Mouse (Mus musculus) lung, embryonic 16.5 days (tissue): Measurements from ENCODE around the gene Ss18l1. TPM values are rescaled to one million over a fixed set of nuclear protein-coding genes. Genes with fewer than 3 reads are reported as not detected.

Experiments used
- ATAC-seq: fragments of 200-750 bp; cut with Nextera tagmentation; 2 replicates; pipeline ENCODE4 v1.8.0; 2017; ENCODE audit warnings: low read depth, mild to moderate bottlenecking, moderate library complexity
- H3K27ac ChIP-seq: fragments of 300-500 bp; sonication (generic); 2 replicates; pipeline ENCODE4 v1.5.1; 2014; ENCODE audit warnings: mild to moderate bottlenecking, control low read depth, low read length
- H3K27me3 ChIP-seq: fragments of 300-500 bp; sonication (generic); 2 replicates; pipeline ENCODE4 v1.6.1; 2014; ENCODE audit warnings: low read depth, low read length, mixed read lengths; ENCODE audit not compliant: control insufficient read depth, insufficient read depth
- H3K36me3 ChIP-seq: fragments of 300-500 bp; sonication (generic); 2 replicates; pipeline ENCODE4 v1.6.1; 2014; ENCODE audit warnings: low read length; ENCODE audit not compliant: control insufficient read depth, insufficient read depth
- H3K4me1 ChIP-seq: fragments of 300-500 bp; sonication (generic); replicated peaks from 2 replicates; pipeline ENCODE4 v1.6.1; 2014; ENCODE audit warnings: low read length, mixed read lengths; ENCODE audit not compliant: control insufficient read depth, insufficient read depth
- H3K4me2 ChIP-seq: fragments of 300-500 bp; sonication (generic); 2 replicates; pipeline ENCODE4 v1.6.1; 2014; ENCODE audit warnings: low read depth, low read length, control low read depth
- H3K4me3 ChIP-seq: fragments of 300-500 bp; sonication (generic); 2 replicates; pipeline ENCODE4 v1.5.1; 2014; ENCODE audit warnings: mild to moderate bottlenecking, low read length, control low read depth
- H3K9ac ChIP-seq: fragments of 300-500 bp; sonication (generic); 2 replicates; pipeline ENCODE4 v1.6.1; 2014; ENCODE audit warnings: low read length, control low read depth
- H3K9me3 ChIP-seq: fragments of 300-500 bp; sonication (generic); 2 replicates; pipeline ENCODE4 v1.6.1; 2016; ENCODE audit warnings: low read length; ENCODE audit not compliant: control insufficient read depth
- WGBS: fragments of 180-500 bp; shearing (Covaris S2); extraction: QIAGEN DNeasy Blood & Tissue Kit; methylation state at CpG from one replicate; pipeline ENCODE4 v1.1.7; 2014; 5-methylcytosine and 5-hydroxymethylcytosine counted together
- polyA plus RNA-seq: library from polyadenylated mRNA; unstranded; fragments of >200 nt; fragmentation: Nextera tagmentation; extraction: Ambion mirVana; gene quantifications from 2 replicates; pipeline ENCODE4 v1.2.1, GENCODE M21; 2015

Ss18l1 gene
- polyA plus RNA-seq, 1 experiment from 2014 or later: 4.0 TPM

DNA sequence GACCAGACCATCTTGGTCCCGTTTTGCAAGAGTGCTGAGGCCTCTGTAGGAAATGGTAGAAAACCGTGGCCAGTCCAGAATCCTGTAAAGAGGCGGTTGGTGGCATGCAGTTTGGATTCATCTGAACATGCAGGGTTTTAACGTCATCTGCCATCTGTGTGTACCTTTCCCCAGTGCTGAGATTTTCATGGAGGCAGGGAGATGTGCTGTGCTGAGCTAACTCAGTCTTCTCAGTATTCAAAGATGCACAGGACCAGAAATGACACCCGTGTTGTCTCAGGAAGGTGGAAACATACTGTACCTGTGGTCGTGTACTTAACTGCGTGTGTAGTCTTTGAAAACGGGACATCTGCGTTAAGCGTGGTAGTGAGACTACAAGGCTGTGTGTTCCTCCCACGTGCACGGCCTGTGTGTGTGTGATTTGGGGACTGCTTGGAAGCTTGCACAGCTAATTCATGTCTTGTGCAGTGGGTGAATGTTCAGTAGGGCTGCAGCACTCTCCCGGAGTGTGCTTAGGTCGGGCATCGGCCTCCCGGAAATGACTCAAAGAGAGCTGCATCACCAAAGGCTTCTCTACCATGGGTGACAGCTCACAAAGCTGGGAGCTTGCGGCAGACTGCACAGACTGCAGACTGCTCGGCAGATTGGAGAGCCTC lies 5.8 kb downstream of the Ss18l1 start:
- H3K9ac ChIP-seq: no peak overlapping the region
- peaks cover 9% of the 10 kb centered on the region for H3K4me1 ChIP-seq
- no peaks in the 10 kb centered on the region for H3K27me3 ChIP-seq
- H3K4me3 ChIP-seq: no peak overlapping the region
- no peaks in the 10 kb centered on the region for H3K36me3 ChIP-seq
- H3K4me2 ChIP-seq: no peak overlapping the region
- no peak for ATAC-seq
- H3K27ac ChIP-seq: no peak overlapping the region
- 88% methylated on average over 18 of the region's 18 CpGs for WGBS
- no peaks in the 10 kb centered on the region for H3K9me3 ChIP-seq

DNA sequence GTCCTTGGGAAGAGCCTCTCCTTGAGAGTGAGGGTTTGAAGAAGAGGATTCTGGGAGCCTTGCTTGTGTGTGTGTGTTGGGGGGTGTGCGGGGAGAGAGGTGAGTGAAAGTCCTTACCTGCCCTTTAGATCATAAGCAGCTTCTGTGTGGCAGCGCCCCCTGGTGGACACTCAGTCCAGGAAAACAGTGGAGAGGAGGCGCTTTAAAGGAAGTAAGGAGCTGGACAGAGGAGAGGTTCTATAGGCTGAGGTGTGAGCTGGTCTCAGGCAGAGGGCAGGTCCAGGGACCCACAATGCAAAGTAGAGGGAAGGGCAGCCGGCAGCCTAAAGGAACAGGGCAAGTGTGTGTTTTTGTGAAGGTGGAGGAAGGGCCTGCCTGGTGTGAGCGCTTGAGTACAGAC lies 8.7 kb downstream of the Ss18l1 start:
- WGBS: 21% methylated on average over 5 of the region's 5 CpGs
- no peaks in the 10 kb centered on the region for H3K4me1 ChIP-seq
- no peaks in the 10 kb centered on the region for H3K27me3 ChIP-seq
- H3K4me3 ChIP-seq: no peak overlapping the region
- no peak overlapping the region for H3K4me2 ChIP-seq
- no peak overlapping the region for H3K27ac ChIP-seq
- H3K36me3 ChIP-seq: peaks cover 5% of the 10 kb centered on the region
- H3K9me3 ChIP-seq: no peaks in the 10 kb centered on the region
- H3K9ac ChIP-seq: no peak overlapping the region
- peak; percentile 56 for ATAC-seq

DNA sequence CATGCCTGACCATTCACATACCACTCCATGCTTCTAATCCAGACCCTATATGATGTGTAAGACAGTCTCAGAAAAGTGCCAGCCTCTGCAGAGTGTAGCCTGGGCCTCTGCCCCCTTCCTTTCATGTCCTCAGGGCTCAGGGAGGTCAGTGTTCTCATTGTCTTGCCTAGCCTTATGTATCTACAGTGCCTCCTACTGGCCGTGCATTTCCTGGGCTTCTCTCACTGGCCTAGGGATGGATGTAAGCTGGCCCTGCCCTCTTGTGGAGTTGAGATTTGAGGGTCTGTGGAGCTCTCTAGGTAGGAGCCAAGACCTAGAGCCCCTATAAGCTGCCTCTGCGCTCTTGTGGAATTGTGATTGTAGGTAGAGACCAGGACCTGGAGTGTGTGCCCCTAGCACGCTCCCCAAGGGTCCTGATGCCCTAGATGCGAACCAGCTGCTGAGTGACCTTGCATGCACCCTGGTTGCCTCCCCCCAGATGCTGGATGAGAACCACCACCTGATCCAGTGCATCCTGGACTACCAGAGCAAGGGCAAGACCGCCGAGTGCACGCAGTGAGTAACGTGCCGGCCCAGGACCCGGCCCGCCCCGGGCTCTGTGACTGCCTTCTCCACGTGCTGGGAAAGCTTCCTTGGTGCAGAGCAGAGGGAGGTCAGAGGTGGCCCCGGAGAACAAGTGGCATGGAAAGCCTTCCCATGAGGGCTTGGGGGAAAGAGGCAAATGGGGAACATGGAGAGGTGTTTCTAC lies 9.9 kb downstream of the Ss18l1 start:
- WGBS: 93% methylated on average over 14 of the region's 14 CpGs
- no peak overlapping the region for H3K4me3 ChIP-seq
- peak; percentile 32; the same call in 1 of the 2 replicates for ATAC-seq

DNA sequence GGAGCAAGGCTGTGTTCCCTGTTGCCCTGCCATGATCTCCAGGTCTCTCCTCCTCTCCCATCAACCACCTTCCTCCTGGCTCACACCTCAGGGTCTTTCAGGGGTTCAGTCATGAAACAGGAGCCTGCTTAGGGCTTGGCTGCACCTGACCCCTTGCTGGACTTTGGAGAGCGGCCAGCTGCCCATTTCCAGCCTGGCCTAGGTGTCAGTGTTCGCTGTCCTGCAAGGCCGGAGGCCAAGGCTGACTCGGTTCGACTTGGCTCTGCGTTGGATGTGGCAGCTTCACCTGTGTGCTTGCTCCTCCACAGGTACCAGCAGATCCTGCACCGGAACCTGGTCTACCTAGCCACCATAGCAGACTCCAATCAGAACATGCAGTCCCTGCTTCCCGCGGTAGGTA lies 10.7 kb downstream of the Ss18l1 start:
- Histone ChIP-seq H3K9ac (no peak overlapping the region), H3K27ac (no peak overlapping the region), H3K9me3 (no peaks in the 10 kb centered on the region), H3K4me1 (no peaks in the 10 kb centered on the region), H3K27me3 (no peaks in the 10 kb centered on the region), H3K4me3 (no peak overlapping the region), H3K4me2 (no peak overlapping the region), H3K36me3 (peaks cover 8% of the 10 kb centered on the region)
- 94% methylated on average over 9 of the region's 9 CpGs for WGBS
- ATAC-seq: no peak

More for the DNA sequence above, 9.9 kb downstream of the Ss18l1 start:
- Histone ChIP-seq H3K4me1 (no peaks in the 10 kb centered on the region), H3K27ac (no peak overlapping the region), H3K27me3 (no peaks in the 10 kb centered on the region), H3K9ac (no peak overlapping the region), H3K36me3 (peaks cover 8% of the 10 kb centered on the region), H3K4me2 (no peak overlapping the region), H3K9me3 (no peaks in the 10 kb centered on the region)

DNA sequence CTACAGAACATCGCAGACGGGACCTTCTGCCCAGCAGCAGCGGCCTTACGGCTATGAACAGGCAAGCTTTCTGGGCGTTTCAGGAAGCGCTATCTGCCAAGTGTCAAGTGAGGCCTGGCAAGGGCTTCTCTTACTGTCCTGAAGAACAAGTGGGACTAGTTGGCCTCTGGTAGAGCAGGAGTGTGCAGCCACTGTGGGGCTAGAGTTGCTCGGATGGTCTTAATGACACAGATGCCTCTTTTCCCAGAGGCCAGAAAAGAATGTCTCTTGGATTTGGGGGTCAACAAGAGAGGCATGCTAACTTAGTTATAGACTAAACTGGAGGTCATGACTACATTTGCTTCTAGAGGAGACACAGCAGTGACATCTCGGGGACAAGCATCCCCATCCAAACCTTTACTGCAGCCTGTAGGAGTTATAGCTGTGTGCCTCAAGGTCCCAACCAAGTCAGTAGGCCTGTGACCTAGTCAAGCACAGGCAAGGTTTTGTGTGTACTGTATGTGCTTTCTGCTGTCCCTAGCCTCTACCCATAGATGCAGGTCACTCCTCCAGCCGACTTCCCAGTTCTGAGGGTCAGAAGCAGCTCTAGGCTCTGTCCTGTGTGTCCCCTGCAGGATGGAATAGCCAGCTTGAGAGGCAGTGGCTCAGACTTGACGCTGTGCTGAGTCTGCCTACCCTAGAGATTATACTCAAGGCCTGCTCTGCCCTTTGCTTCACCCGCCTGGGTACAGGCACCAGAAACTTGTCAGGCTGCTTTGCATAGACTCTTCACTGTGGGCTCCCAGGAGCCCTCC lies 21.2 kb downstream of the Ss18l1 start:
- H3K27me3 ChIP-seq: no peaks in the 10 kb centered on the region
- H3K27ac ChIP-seq: no peak overlapping the region
- WGBS: 89% methylated on average over 11 of the region's 11 CpGs
- no peak for ATAC-seq
- no peaks in the 10 kb centered on the region for H3K4me1 ChIP-seq
- H3K9me3 ChIP-seq: no peaks in the 10 kb centered on the region
- H3K36me3 ChIP-seq: peaks cover 9% of the 10 kb centered on the region
- H3K9ac ChIP-seq: no peak overlapping the region
- no peak overlapping the region for H3K4me3 ChIP-seq
- no peak overlapping the region for H3K4me2 ChIP-seq

DNA sequence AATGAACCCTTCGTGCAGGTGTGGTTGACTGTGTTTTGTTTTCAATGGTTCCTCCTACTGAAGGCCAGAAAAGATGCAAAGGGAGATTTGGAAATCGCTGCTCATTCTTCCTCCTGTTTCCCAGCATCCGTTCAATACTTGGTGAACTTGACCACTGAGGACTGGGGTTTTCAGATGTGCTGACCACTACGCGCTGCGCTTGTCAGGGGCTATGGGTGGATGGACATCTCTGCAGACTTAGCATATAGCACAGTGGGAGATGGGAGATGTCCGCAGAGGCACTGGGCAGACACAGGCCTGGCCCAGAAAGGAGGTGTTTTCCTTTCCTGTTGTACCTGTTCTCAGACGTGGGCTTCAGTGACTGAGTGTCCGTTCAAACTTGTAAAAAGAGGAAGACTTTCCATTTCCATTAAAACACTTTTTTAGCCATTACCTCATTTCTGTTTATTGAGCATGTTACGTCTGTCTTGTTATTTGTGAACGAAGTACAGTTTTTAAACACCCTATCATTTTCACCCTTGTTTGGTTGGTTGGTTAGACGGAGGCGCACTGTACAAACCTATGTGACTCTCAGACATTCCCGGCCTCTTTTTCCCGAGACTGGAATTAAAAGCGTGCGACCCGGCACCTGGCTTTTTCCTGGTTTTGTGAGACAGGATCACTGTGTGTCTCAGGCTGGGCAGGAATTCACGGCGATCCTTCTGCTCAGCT lies 27.6 kb downstream of the Ss18l1 start:
- no peaks in the 10 kb centered on the region for H3K9me3 ChIP-seq
- peak; percentile 70 for ATAC-seq
- H3K4me2 ChIP-seq: peak overlapping the region; percentile 75
- peak overlapping the region; percentile 65 for H3K27ac ChIP-seq
- H3K4me3 ChIP-seq: peak overlapping the region; percentile 70
- H3K9ac ChIP-seq: peak overlapping the region; percentile 69
- WGBS: 30% methylated on average over 20 of the region's 20 CpGs
- 0 out of 2 replicates have a peak, but pooled peaks cover 2% of the 10 kb centered on the region for H3K36me3 ChIP-seq
- no peaks in the 10 kb centered on the region for H3K27me3 ChIP-seq
- peaks cover 7% of the 10 kb centered on the region for H3K4me1 ChIP-seq

DNA sequence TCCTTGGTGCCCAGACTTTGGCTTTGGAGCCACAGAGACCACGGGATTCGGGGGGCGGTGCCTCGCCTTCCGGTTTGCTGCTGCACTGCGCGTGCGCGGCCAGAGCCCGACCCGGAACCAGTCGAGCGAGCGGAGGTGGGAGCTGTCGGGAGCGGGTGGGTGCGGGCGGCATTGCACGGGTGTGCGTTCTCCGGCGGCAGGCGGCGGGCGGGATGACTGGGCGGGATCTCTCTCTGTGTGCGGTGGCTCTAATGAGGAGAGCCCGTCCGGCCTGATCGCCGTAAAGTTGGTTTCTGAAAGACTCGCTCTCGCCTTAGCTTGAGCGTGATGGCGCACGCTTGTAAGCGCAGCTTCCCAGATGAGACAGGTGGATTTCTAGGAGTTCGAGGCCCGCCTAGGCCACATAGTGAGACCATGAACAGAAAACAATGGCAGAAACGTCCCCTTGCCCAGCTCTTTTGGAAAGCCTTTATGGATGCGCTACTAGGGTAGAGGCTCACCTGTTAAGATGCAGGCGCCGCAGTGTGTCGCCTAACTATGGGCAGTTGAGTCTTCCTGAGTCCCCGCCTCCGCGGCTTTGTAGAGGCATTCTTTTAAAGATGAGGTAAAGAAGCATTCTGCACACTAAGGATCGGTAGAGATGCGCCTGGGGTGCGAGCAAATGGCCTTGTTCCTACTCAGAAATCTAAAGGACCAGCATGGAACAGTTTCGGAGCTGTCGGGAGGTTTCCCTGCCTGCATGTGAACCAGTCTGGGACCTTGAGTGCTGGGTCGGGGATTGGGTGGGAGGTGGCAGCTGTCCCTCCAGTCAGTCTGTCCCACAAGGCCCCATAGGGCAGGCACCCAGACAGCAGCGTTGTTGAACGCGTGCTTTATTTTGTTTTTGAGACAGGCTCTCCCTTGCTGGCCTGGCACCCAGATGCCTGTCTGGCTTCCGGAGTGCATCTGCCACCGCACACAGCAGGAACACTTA lies 28.5 kb downstream of the Ss18l1 start, which contains the start of gene Mtg2:
TSS of gene Mtg2 (plus strand) at position 108 of the 973 bp plus-strand sequence.
- peak; percentile 98 for ATAC-seq
- H3K27ac ChIP-seq: peak within 1 kb of the TSS; percentile 65
- 0 out of 2 replicates have a peak, but pooled peaks cover 2% of the 10 kb centered on the region for H3K36me3 ChIP-seq
- peak within 1 kb of the TSS; percentile 75 for H3K4me2 ChIP-seq
- peak within 1 kb of the TSS; percentile 69 for H3K9ac ChIP-seq
- H3K9me3 ChIP-seq: no peaks in the 10 kb centered on the region
- 5% methylated on average over 58 of the region's 58 CpGs for WGBS
- H3K27me3 ChIP-seq: no peaks in the 10 kb centered on the region
- H3K4me1 ChIP-seq: peaks cover 7% of the 10 kb centered on the region
- peak within 1 kb of the TSS; percentile 70 for H3K4me3 ChIP-seq

DNA sequence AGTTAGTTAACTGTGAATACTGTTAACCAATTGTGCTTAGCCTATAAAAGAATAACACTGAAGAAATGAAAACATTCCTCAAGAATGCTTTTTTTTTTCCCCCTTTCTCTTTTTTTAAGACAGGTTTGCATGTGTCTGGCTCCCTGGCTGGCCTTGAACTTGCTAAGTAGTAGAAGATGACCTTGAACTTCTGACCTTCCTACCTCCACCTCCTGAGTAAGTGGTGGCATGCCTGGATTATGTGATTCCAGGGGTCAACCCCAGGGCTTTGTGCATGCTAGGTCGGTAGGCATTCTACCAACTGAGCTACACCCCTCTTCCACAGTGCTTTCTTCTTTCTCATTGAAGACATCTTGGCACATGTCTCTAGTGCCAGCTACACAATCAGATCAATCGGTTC lies 29.4 kb downstream of the Ss18l1 start:
- Histone ChIP-seq H3K4me1 (peaks cover 7% of the 10 kb centered on the region), H3K27ac (no peak overlapping the region), H3K27me3 (no peaks in the 10 kb centered on the region), H3K4me2 (no peak overlapping the region), H3K9me3 (no peaks in the 10 kb centered on the region), H3K9ac (no peak overlapping the region), H3K36me3 (0 out of 2 replicates have a peak, but pooled peaks cover 2% of the 10 kb centered on the region), H3K4me3 (no peak overlapping the region)
- WGBS: 77% methylated on average over 2 of the region's 2 CpGs
- ATAC-seq: no peak
